Mouse (Mus musculus) forebrain, embryonic 14.5 days (tissue): ENCODE measurements at regions not wholly inside any gene's neighbourhood (a gene's known extent, or its start where the extent isn't known, plus 50 kb on each side); places are given as distances from the start of the nearest gene placed in this dataset.

Experiments
- ATAC-seq: fragments of 200-750 bp; cut with Nextera tagmentation; 2 replicates; pipeline ENCODE4 v1.8.0; 2017; ENCODE audit warnings: mild to moderate bottlenecking, moderate library complexity
- DNase-seq: peaks from one replicate; pipeline ENCODE4 v3.0.0-alpha.2; 2015; ENCODE audit warnings: low spot score
- H3K27ac ChIP-seq: fragments of 300-500 bp; sonication (generic); 2 replicates; pipeline ENCODE4 v1.5.1; 2014; ENCODE audit warnings: low read depth, mild to moderate bottlenecking, control low read depth, low read length, moderate library complexity
- H3K27me3 ChIP-seq: fragments of 300-500 bp; sonication (generic); replicated peaks from 2 replicates; pipeline ENCODE4 v1.6.1; 2014; ENCODE audit warnings: low read length, control low read depth, mixed read lengths; ENCODE audit not compliant: control insufficient read depth, insufficient read depth
- H3K36me3 ChIP-seq: fragments of 300-500 bp; sonication (generic); 2 replicates; pipeline ENCODE4 v1.6.1; 2014; ENCODE audit warnings: low read length, control low read depth; ENCODE audit not compliant: control insufficient read depth, insufficient read depth
- H3K4me1 ChIP-seq: fragments of 300-500 bp; sonication (generic); 2 replicates; pipeline ENCODE4 v1.6.1; 2014; ENCODE audit warnings: antibody characterized with exemption, low read length, control low read depth; ENCODE audit not compliant: control insufficient read depth, insufficient read depth
- H3K4me2 ChIP-seq: fragments of 300-500 bp; sonication (generic); 2 replicates; pipeline ENCODE4 v1.6.1; 2014; ENCODE audit warnings: mild to moderate bottlenecking, control low read depth, low read length
- H3K4me3 ChIP-seq: fragments of 300-500 bp; sonication (generic); 2 replicates; pipeline ENCODE4 v1.5.1; 2014; ENCODE audit warnings: low read depth, low read length, control low read depth
- H3K9ac ChIP-seq: fragments of 300-500 bp; sonication (generic); 2 replicates; pipeline ENCODE4 v1.6.1; 2014; ENCODE audit warnings: mild to moderate bottlenecking, low read length, control low read depth, moderate library complexity
- H3K9me3 ChIP-seq: fragments of 300-500 bp; sonication (generic); replicated peaks from 2 replicates; pipeline ENCODE4 v1.6.1; 2016; ENCODE audit warnings: low read length, control low read depth, mixed read lengths; ENCODE audit not compliant: control insufficient read depth
- WGBS: fragments of 180-500 bp; shearing (Covaris S2); extraction: QIAGEN DNeasy Blood & Tissue Kit; methylation state at CpG from one replicate; pipeline ENCODE4 v1.1.7; 2014; 5-methylcytosine and 5-hydroxymethylcytosine counted together

DNA sequence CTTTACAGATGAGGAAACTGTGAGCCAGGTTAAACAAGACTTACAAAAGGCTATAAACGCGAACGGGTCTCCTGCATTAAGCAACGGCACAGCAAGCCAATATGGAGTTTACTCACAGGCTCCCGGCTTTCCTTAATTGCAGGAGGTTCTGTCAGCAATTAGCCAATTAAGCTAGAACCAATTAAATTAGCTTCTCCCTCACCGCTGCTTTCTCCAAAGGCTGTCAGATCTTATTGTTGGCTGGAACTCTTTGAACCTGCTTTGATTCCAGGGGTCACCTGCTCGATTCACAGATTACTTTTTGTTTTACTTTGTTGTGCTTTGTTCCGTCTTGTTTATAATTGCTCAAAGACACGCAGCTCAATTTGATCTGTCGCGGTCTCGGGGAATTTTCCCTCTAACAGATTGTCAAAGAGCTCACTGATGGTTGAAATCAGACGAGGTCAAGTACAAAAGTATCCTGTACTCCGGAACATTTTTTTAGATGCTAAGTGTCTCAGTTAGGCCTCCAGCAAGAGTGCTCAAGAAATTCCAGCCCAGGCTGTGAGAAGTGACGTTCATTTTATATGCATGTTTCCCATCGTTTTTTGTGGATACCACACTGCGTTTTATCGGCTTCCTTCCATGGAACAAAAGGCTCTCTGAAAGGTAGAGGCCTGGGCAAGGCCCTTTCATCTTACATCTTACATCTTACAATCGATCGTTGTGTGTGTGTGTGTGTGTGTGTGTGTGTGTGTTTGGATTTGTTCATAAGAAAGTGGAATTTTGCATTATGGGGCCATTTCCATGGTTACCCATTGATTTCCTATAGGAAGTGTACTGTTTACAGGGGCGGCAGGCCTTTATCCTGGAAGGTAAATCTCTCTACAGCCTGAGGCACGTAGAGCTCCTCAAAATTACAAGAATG is 181.9 kb downstream of the Lrrn1 start:
- Histone ChIP-seq H3K36me3 (no peaks in the 10 kb centered on the region), H3K4me2 (peak overlapping the region; percentile 29), H3K4me3 (no peak overlapping the region), H3K27ac (0 out of 2 replicates have a peak overlapping the region, but pooled peaks have one; percentile 49), H3K27me3 (no peaks in the 10 kb centered on the region), H3K9me3 (no peaks in the 10 kb centered on the region), H3K9ac (0 out of 2 replicates have a peak overlapping the region, but pooled peaks have one; percentile 1), H3K4me1 (peaks cover 20% of the 10 kb centered on the region)
- DNase-seq = peak; percentile 90
- ATAC-seq = peak; percentile 80
- WGBS = 2% methylated on average over 22 of the region's 22 CpGs

DNA sequence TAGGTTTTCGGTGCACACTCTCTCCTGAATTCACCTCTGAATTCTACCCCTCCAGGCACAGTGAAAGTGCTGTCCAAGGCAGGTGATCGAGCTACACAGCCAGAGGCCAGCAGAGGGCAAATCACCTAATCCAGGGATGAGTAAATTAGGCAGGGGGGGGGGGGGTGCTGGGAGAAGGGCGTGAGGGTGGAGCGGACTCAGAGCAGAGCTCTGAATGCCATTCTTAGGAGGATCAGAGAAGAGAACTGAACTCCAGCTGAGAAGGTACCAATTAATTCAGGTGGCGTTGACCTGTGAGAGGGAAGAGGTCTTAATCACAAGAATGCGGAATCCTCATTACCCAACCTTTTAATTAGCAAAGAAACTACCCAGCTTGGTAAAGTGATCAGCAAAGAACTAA is 183.5 kb downstream of the Lrrn1 start:
- Histone ChIP-seq H3K9me3 (no peaks in the 10 kb centered on the region), H3K4me1 (peaks cover 20% of the 10 kb centered on the region), H3K4me3 (no peak overlapping the region), H3K9ac (no peak overlapping the region), H3K27me3 (no peaks in the 10 kb centered on the region), H3K36me3 (no peaks in the 10 kb centered on the region), H3K27ac (0 out of 2 replicates have a peak overlapping the region, but pooled peaks have one; percentile 5), H3K4me2 (peak overlapping the region; percentile 4; the same call in 1 of the 2 replicates)
- 10% methylated on average over 6 of the region's 6 CpGs for WGBS
- peak; percentile 59 for DNase-seq
- peak; percentile 13; the same call in 1 of the 2 replicates for ATAC-seq

DNA sequence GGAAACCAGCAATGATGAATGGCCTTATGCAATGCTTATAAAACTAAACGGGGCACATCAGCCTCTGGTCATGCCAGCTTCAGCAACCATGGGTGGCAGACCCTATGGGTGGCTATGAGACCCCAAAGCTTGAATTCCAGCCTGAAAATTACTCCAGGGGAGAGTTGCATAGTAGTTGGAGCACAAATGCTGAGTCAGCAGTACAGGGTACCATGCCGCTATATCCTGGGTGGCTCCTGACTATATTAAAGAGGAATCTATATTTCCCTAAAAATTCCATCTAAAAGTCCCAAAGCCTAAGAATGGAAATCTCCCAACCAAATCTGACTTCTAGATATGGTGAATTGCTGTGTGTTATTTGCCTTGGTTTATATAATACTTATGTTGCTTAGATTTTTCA is 187.6 kb downstream of the Lrrn1 start:
- Histone ChIP-seq H3K27me3 (no peaks in the 10 kb centered on the region), H3K4me1 (peaks cover 12% of the 10 kb centered on the region; the same call in 1 of the 2 replicates), H3K27ac (no peak overlapping the region), H3K4me2 (no peak overlapping the region), H3K4me3 (no peak overlapping the region), H3K9me3 (no peaks in the 10 kb centered on the region), H3K36me3 (no peaks in the 10 kb centered on the region), H3K9ac (no peak overlapping the region)
- ATAC-seq (no peak), DNase-seq (no peak)
- WGBS = 94% methylated on average over 2 of the region's 2 CpGs

DNA sequence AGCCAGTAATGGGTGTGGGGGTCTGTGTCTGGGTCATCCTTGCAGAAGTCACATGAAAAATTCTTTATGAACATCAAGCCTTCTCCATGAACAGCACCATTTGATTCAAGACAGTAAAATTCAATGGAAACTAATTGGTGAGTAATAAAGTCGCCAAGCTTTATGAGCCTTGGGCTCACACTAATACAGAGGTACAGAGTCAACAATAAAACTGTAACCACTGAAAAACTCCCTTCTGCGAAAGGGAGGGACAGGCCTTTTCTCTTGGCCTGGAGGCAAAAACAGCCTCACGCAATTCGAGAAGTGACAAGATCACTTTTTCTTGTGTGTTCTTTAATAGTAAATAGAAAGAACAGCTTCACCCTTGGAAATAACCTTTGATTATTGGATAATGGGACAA is 200.7 kb downstream of the Lrrn1 start:
- WGBS = 88% methylated on average over 4 of the region's 4 CpGs
- no peaks in the 10 kb centered on the region for H3K36me3 ChIP-seq
- H3K9ac ChIP-seq = no peak overlapping the region
- H3K9me3 ChIP-seq = no peaks in the 10 kb centered on the region
- no peak overlapping the region for H3K4me2 ChIP-seq
- no peak for DNase-seq
- ATAC-seq = no peak
- H3K27ac ChIP-seq = no peak overlapping the region
- no peaks in the 10 kb centered on the region for H3K4me1 ChIP-seq
- no peak overlapping the region for H3K4me3 ChIP-seq
- no peaks in the 10 kb centered on the region for H3K27me3 ChIP-seq

DNA sequence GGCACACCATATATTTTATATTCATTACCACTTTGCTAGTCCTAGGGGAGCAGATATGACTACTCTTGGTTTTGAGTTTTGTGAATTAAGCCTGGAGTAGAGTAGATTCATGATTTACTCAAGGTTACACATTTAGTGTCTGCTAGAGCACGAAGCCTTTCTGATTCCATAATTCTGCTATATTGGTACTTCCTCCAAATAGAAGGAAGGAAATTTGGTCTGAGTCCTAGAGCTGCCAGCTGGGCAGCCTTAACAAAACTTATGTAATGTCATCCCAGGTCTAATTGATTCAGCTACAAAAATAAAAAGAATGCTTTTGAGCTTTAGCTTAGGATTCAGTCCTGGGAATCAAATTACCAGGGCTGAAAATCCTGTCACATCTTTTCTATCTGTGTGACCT is 205.2 kb downstream of the Lrrn1 start:
- no peak for ATAC-seq

DNA sequence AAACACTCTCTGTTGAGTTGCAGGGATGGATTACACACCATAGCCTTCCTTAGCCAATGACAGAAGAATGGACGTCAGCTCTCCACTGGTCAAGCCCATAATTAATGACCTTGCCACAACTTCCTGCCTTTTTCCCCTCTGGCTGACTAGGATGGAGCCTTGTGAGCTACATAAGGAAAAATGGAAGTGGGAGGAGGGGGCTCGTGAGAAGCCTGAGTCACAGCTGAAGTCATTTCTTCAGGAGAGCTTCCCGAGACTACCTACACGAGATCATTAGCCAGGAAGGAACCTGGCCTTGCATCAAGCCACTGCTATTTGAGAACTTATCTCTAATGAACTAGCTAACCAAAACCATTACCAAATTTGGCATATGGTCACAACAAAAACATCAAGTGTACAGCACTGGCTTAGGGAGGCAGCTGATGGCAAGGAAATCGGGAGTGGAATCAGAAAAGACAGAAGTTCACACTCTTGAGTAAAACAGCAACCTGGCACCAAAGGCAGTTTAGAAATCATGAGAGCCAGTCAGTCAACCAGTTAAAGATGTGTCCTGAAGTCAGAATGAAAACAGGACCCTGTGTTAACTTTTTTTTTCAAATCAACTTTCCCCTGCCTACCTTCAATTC is 219.7 kb downstream of the Lrrn1 start:
- Histone ChIP-seq H3K27ac (no peak overlapping the region), H3K4me2 (no peak overlapping the region), H3K36me3 (no peaks in the 10 kb centered on the region), H3K27me3 (no peaks in the 10 kb centered on the region), H3K9ac (no peak overlapping the region), H3K9me3 (no peaks in the 10 kb centered on the region), H3K4me3 (no peak overlapping the region), H3K4me1 (no peaks in the 10 kb centered on the region)
- 92% methylated on average over 5 of the region's 5 CpGs for WGBS
- peak; percentile 24 for DNase-seq
- 0 out of 2 replicates have a peak, but pooled peaks have one; percentile 12 for ATAC-seq

More for the DNA sequence above, 205.2 kb downstream of the Lrrn1 start:
- no peak overlapping the region for H3K27ac ChIP-seq
- no peaks in the 10 kb centered on the region for H3K9me3 ChIP-seq
- H3K4me2 ChIP-seq = no peak overlapping the region
- no peaks in the 10 kb centered on the region for H3K36me3 ChIP-seq
- DNase-seq = no peak
- no peak overlapping the region for H3K4me3 ChIP-seq
- WGBS = 93% methylated on average over 1 of the region's 1 CpGs
- no peak overlapping the region for H3K9ac ChIP-seq
- no peaks in the 10 kb centered on the region for H3K27me3 ChIP-seq
- H3K4me1 ChIP-seq = no peaks in the 10 kb centered on the region

DNA sequence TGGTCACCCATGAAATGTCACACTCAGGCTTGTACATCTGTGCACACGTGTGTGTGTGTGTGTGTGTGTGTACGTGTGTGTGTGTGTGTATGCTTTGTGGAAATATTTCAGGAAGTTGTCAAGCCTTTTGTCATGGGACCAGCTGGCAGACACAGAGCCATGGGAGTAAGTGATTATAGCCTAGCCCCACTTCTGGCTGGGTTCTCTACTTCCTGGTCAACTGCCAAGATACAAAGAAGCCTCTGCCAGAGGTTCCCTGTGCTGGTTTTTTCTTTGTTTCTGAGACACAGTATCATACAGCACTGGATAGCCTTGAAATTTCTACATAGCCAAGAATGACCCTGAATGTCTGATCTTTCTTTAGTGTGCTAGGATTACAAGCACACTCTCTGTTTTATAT is 220.2 kb downstream of the Lrrn1 start:
- H3K27me3 ChIP-seq = no peaks in the 10 kb centered on the region
- DNase-seq (peak; percentile 58), ATAC-seq (peak; percentile 61; the same call in 1 of the 2 replicates)
- H3K36me3 ChIP-seq = no peaks in the 10 kb centered on the region
- no peak overlapping the region for H3K27ac ChIP-seq
- no peaks in the 10 kb centered on the region for H3K4me1 ChIP-seq
- no peaks in the 10 kb centered on the region for H3K9me3 ChIP-seq
- H3K4me2 ChIP-seq = no peak overlapping the region
- WGBS = 69% methylated on average over 2 of the region's 2 CpGs
- no peak overlapping the region for H3K4me3 ChIP-seq
- no peak overlapping the region for H3K9ac ChIP-seq

DNA sequence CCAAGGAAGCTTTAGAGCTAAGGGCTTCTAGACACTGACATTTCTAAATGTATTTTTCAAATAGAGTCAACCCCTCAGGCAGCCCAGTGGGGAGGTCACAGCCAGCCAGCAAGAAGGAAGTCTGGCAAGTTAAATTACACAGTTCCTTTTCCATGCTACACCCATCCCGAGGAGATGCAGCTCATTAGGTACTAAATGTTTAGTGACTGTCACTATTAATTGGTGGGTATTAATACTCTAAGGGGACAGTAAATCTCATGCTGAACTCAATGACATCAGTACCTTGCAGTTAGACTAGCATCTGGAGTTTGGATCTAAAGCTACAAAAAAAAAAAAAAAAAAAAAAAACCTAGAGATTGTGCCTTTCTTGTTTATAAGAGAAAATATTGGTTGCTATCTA is 222.6 kb downstream of the Lrrn1 start:
- Histone ChIP-seq H3K36me3 (no peaks in the 10 kb centered on the region), H3K4me3 (no peak overlapping the region), H3K9ac (no peak overlapping the region), H3K27me3 (no peaks in the 10 kb centered on the region), H3K4me1 (no peaks in the 10 kb centered on the region), H3K27ac (no peak overlapping the region), H3K4me2 (no peak overlapping the region), H3K9me3 (no peaks in the 10 kb centered on the region)
- ATAC-seq = no peak
- DNase-seq = no peak
- 79% methylated on average over 1 of the region's 1 CpGs for WGBS

DNA sequence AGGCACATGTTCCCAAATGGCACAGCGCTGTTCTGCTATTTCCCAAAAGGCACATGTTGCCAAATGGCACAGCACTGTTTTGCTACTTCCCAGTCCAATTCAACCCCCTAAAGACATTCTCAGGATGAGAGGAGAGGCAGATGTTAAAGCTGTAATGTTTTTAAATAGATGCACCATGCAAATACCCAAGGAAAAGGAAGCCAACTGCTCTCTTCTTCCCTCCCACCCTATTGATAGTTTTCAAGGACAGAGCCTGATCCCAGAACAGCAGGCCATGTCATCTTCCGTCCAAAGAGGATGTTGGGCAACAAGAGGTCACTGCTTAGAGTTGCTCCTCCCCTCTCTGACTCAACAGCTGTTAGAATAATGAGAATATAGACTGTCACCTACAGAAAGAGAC is 225.6 kb downstream of the Lrrn1 start:
- WGBS = 86% methylated on average over 2 of the region's 2 CpGs
- no peak overlapping the region for H3K4me3 ChIP-seq
- no peaks in the 10 kb centered on the region for H3K27me3 ChIP-seq
- no peaks in the 10 kb centered on the region for H3K9me3 ChIP-seq
- ATAC-seq (no peak), DNase-seq (no peak)
- no peak overlapping the region for H3K9ac ChIP-seq
- H3K27ac ChIP-seq = no peak overlapping the region
- H3K36me3 ChIP-seq = no peaks in the 10 kb centered on the region
- no peak overlapping the region for H3K4me2 ChIP-seq
- no peaks in the 10 kb centered on the region for H3K4me1 ChIP-seq
